ENCODE assay signal across 8 mouse cellular contexts in the genomic region with DNA sequence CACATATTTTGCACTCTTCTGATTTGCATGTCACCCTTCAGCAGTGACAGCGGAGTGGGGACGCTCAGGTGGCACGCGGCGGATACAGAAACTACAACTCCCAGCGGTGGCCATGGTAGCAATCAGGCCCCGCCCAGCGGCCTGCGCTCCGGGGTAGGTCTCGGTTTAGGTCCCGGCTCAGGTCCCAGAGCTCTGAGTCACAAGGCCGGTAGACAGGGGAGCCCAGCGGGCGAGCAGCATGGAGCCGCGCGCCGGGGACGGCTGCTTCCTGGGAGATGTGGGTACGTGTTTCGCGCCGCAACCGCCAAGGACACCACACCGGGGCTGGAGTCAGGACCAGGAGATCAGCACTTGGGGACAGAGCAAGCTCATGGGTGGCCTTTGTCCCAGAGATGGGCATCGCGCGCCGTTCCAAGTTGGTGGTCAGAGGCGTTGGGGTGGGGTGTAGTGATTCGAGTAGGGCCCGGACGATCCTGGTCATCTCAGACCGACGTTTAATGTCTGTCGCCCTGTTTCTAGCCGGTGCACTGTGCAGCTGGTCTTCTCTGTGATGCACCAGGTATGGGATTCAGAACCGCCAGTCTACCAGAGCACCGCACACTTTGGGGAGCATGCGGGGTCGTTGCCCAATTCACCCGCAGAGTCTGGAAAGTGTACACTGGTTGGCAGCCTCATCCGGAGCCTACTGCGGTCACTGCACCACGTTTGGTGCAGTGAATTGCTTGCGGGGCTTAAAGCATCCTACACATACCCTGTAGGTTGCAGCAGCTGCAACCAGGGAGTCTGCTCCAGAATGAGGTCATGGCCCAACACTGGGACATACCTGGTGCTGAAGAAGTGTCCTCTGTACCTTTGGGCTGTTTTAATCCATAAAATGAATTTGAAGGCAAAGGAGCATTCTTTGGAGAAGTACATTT. TPM values are rescaled to one million over a fixed set of nuclear protein-coding genes. Genes with fewer than 3 reads are reported as not detected.
DNase-seq lines count a peak whose midpoint lies in the region; ATAC-seq lines count a peak whose summit lies in the region.

Asb13 (plus strand) TSS at position 138 of the 917 bp plus-strand sequence.

- DNase-seq in adrenal gland, adult (ENCODE audit: inconsistent age in 2 of 2, low spot score in 1 of 2), result peak; percentile 93 to 97
- DNase-seq in embryo, embryonic 10.5 days (ENCODE audit: low spot score), result peak; percentile 86
- peak; percentile 84 for DNase-seq in gastrocnemius, postnatal 14 days
- DNase-seq in left cerebral cortex, postnatal 10 days (ENCODE audit: extremely low spot score in 1 of 2, low spot score in 2 of 2), result peak; percentile 54 to 85
- DNase-seq in right cerebral cortex, postnatal 10 days (ENCODE audit: low spot score in 2 of 2), result peak; percentile 84 to 89
- DNase-seq in urinary bladder, postnatal 14 days (ENCODE audit: low spot score), result peak; percentile 85

- intact Hi-C loops in gastrocnemius, postnatal 14 days (cut with DNase I; ENCODE audit: low total_unique reads), result no loop called here
- intact Hi-C loops in left cerebral cortex, postnatal 10 days (cut with DNase I), result no loop called here

- peak; percentile 92 for ATAC-seq in inflammation-experienced regulatory T-cells, adult 6 months
- ATAC-seq in megakaryocyte progenitor cell, adult 5-6 weeks (replicated peaks; ENCODE audit: poor library complexity), result peak; percentile 92

RNA-seq across cellular contexts. Expression of gene Asb13, which starts in this region (rescaled TPM):
- total RNA-seq in gastrocnemius, postnatal 14 days (2021), result 1 to 10 TPM; 5.4 to 6.5 TPM
- polyA plus RNA-seq in inflammation-experienced regulatory T-cells, adult 6 months (2017; shearing (Covaris generic)), result 10 to 100 TPM; 24.3 to 37.2 (median 25.1) TPM
- 10 to 100 TPM; 29.4 to 32.2 TPM for total RNA-seq in left cerebral cortex, postnatal 10 days (2021)
- total RNA-seq in megakaryocyte progenitor cell, adult 5-6 weeks (2015), result 4.4 and 4.7 TPM in 2 replicates
- 3.3 and 3.8 TPM in 2 replicates for total RNA-seq in megakaryocyte progenitor cell, adult 5-6 weeks (2017)

Comparison
In these comparisons a context has a peak if more than half of its experiments do, and no peak if none do; other contexts are left out.
1. Peak in every context shown above with its lines: DNase-seq and ATAC-seq.
2. RNA of gene Asb13 (total RNA-seq): 29.4 to 32.2 TPM in left cerebral cortex, postnatal 10 days; 5.4 to 6.5 TPM in gastrocnemius, postnatal 14 days and 3.3 to 4.7 TPM in megakaryocyte progenitor cell, adult 5-6 weeks; every median in the first group is over 4 times any median in the second.